Mouse (Mus musculus) forebrain, embryonic 11.5 days (tissue): ENCODE measurements around the gene Lmna. TPM values are rescaled to one million over a fixed set of nuclear protein-coding genes. Genes with fewer than 3 reads are reported as not detected.

Source experiments
- ATAC-seq: fragments of 200-750 bp; cut with Nextera tagmentation; replicated peaks from 2 replicates; pipeline ENCODE4 v1.8.0; 2017; ENCODE audit warnings: moderate TSS enrichment; ENCODE audit not compliant: low FRiP score
- DNase-seq: peaks from one replicate; pipeline ENCODE4 v3.0.0-alpha.2; 2017; ENCODE audit warnings: low spot score
- H3K27ac ChIP-seq: fragments of 300-500 bp; sonication (generic); 2 replicates; pipeline ENCODE4 v1.5.1; 2014; ENCODE audit warnings: low read depth, low read length
- H3K27me3 ChIP-seq: fragments of 300-500 bp; sonication (generic); 2 replicates; pipeline ENCODE4 v1.6.1; 2014; ENCODE audit warnings: mild to moderate bottlenecking, low read length, mixed read lengths; ENCODE audit not compliant: control insufficient read depth, insufficient read depth
- H3K36me3 ChIP-seq: fragments of 300-500 bp; sonication (generic); 2 replicates; pipeline ENCODE4 v1.6.1; 2014; ENCODE audit warnings: mild to moderate bottlenecking, low read length, moderate library complexity, mixed read lengths; ENCODE audit not compliant: control insufficient read depth, insufficient read depth
- H3K4me1 ChIP-seq: fragments of 300-500 bp; sonication (generic); replicated peaks from 2 replicates; pipeline ENCODE4 v1.6.1; 2014; ENCODE audit warnings: low read length, mixed read lengths; ENCODE audit not compliant: control insufficient read depth, insufficient read depth
- H3K4me2 ChIP-seq: fragments of 300-500 bp; sonication (generic); 2 replicates; pipeline ENCODE4 v1.6.1; 2014; ENCODE audit warnings: low read depth, mild to moderate bottlenecking, low read length, moderate library complexity, mixed read lengths; ENCODE audit not compliant: severe bottlenecking
- H3K4me3 ChIP-seq: fragments of 300-500 bp; sonication (generic); 2 replicates; pipeline ENCODE4 v1.5.1; 2014; ENCODE audit warnings: low read depth, low read length
- H3K9ac ChIP-seq: fragments of 300-500 bp; sonication (generic); 2 replicates; pipeline ENCODE4 v1.6.1; 2014; ENCODE audit warnings: low read length
- H3K9me3 ChIP-seq: fragments of 300-500 bp; sonication (generic); 2 replicates; pipeline ENCODE4 v1.6.1; 2016; ENCODE audit warnings: low read length, mixed read lengths; ENCODE audit not compliant: control insufficient read depth
- WGBS: fragments of 180-500 bp; shearing (Covaris S2); extraction: QIAGEN DNeasy Blood & Tissue Kit; methylation state at CpG from one replicate; pipeline ENCODE4 v1.1.7; 2014; 5-methylcytosine and 5-hydroxymethylcytosine counted together
- polyA plus RNA-seq: library from polyadenylated mRNA; unstranded; fragments of >200 nt; fragmentation: Nextera tagmentation; extraction: Ambion mirVana; gene quantifications from 2 replicates; pipeline ENCODE4 v1.2.1, GENCODE M21; 2014

Lmna gene
- polyA plus RNA-seq, 1 experiment from 2014 or later = 19.4 TPM

DNA sequence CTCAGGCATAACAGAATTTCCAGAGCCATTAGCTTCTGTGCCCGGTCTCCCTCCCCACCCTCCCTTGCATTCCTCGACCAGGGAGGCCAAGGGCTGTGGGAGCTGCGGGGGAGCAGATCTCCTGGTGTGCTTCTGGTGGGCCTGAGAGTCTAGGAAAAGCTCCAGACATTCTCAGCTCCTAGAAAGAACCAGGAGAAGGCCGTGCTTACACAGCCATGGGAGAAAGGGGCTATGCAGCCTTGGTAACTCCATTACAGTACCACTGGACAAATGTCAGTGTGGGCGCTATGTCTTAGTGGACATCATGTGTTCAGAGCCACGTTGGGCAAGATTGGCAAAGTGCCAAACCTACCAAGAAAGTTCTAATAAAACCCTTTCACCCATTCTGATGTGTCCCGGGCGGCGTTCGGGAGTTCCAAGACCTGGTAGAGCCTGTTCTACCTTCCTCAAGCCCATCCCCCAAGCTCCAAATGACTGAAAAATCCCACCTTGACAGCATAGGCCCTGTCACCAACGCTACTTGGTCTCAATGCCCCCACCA is 7.7 kb downstream of the Lmna start:
- WGBS = 14% methylated on average over 11 of the region's 11 CpGs
- Histone ChIP-seq H3K36me3 (no peaks in the 10 kb centered on the region), H3K27ac (no peak overlapping the region), H3K27me3 (peaks cover 16% of the 10 kb centered on the region), H3K4me2 (peak overlapping the region; percentile 98), H3K9me3 (no peaks in the 10 kb centered on the region), H3K4me3 (peak overlapping the region; percentile 49), H3K9ac (no peak overlapping the region; the same call in 1 of the 2 replicates), H3K4me1 (peaks cover 8% of the 10 kb centered on the region)
- ATAC-seq = no peak
- DNase-seq = no peak

DNA sequence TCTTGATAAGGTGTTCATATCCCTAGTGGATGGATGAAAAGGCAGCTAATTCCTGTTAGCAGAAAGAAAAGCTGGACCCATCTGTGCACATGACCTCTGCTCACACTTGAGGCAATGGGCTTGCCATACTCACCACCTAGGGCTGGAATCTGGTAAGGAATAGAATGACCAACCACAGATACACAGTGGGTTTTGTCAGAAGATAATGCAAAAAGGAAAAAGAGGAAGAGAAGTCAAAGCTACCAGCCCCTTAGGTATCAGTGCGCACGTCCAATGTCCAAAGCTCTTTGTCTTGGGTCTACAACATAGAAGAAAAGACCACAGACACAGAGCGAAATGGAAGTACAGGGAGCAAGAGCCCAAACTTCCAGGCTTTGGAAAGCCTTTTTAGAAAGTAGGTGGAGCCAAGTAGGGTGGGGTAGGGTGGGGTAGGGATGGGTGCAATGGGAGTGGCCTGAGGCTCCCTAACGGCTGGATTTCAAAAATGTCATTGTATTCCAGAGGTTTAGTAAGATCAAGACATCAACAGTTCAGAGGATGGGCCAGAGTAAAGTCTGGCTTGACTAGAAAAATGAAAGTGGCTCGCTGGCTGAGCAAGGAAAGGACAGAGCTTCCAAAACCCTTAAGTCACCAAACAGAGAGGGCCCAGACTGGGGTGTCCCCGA is 8.3 kb downstream of the Lmna start:
- peaks cover 16% of the 10 kb centered on the region for H3K27me3 ChIP-seq
- H3K9me3 ChIP-seq = no peaks in the 10 kb centered on the region
- peaks cover 8% of the 10 kb centered on the region for H3K4me1 ChIP-seq
- 0 out of 2 replicates have a peak overlapping the region, but pooled peaks have one; percentile 49 for H3K4me3 ChIP-seq
- 53% methylated on average over 6 of the region's 6 CpGs for WGBS
- ATAC-seq = no peak
- no peak overlapping the region; the same call in 1 of the 2 replicates for H3K4me2 ChIP-seq
- no peak overlapping the region for H3K27ac ChIP-seq
- no peaks in the 10 kb centered on the region for H3K36me3 ChIP-seq
- no peak for DNase-seq
- no peak overlapping the region for H3K9ac ChIP-seq

DNA sequence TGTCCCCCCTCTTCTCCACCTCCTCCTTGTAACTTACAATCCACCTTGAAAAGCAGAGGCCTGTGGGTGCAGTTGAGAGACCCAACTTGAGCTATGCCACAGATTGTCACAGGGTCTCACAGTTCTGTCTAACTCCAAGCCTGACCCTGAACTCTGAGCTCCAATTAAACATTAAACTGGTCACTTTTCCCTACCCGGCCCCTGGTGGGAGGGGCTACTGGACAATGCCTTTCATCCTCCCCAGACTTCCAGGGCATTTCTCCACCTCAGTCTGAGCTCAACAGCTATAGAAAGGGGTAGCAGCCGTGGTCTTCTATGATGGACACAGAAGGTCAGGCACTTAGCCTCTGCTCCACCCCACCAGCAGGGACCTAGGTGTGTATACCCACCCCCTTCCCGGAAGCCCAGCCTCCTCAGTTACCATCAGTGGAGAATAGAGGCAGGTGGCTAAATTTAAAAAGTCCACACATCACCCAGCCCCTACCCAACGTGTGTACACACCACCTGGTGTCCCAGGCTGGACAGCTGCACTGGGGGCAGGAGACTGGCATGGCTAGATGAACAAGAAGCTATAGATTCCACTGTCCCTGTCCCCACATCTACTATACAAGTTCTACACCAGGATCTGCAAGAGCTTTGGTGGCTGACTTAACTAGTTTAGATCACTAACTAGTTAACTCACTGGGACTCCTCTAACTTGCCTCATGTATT is 8.9 kb downstream of the Lmna start:
- Histone ChIP-seq H3K9me3 (no peaks in the 10 kb centered on the region), H3K27ac (no peak overlapping the region), H3K4me1 (peaks cover 8% of the 10 kb centered on the region), H3K4me2 (no peak overlapping the region), H3K36me3 (no peaks in the 10 kb centered on the region), H3K4me3 (no peak overlapping the region), H3K27me3 (peaks cover 16% of the 10 kb centered on the region), H3K9ac (no peak overlapping the region)
- DNase-seq = no peak
- no peak for ATAC-seq
- 49% methylated on average over 4 of the region's 4 CpGs for WGBS

DNA sequence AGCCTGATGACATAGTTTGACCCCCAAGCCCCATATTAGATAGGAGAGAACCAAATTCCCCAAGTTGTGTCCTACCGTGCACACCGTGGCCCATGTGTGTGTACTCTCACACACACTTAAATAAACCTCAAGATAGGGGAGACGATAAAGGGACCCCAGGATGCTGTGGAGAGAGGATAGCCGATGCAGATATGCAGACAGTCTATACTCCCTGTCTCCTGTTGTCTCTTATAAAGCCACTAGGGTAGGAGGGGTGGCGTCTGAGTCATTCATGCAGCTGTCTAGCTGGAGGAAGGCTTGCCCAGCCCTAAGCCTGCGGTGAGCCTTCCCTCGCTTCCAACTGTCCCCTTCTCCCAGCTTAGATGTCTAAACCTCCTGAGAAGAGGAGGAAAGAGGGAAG is 9.7 kb downstream of the Lmna start:
- WGBS = 89% methylated on average over 7 of the region's 7 CpGs
- no peak for ATAC-seq
- Histone ChIP-seq H3K27ac (no peak overlapping the region), H3K4me3 (no peak overlapping the region), H3K9ac (no peak overlapping the region), H3K27me3 (peaks cover 16% of the 10 kb centered on the region), H3K36me3 (no peaks in the 10 kb centered on the region), H3K4me1 (peaks cover 8% of the 10 kb centered on the region), H3K9me3 (no peaks in the 10 kb centered on the region), H3K4me2 (no peak overlapping the region)
- DNase-seq = no peak

DNA sequence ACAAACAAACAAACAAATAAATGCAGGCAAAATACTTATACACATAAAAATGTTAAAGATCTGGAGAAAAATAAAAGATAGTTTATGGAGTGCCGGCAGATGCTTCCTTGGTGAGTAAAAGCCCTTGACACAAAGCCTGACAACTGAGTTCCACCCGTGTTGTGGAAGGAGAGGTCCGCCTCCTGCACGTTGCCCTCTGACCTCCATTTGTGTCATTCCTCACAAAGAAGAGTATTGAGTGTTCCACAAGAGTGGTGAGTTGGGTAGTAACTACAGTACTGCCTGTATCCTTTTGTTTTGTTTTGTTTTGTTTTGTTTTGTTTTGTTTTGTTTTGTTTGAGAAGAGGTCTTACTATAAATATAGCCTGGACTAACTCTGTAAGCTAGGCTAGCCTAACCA is 10.2 kb downstream of the Lmna start:
- no peak overlapping the region for H3K4me2 ChIP-seq
- no peaks in the 10 kb centered on the region for H3K9me3 ChIP-seq
- no peak for ATAC-seq
- WGBS = 80% methylated on average over 4 of the region's 4 CpGs
- H3K4me1 ChIP-seq = peaks cover 8% of the 10 kb centered on the region
- no peak overlapping the region for H3K9ac ChIP-seq
- no peak overlapping the region for H3K4me3 ChIP-seq
- peaks cover 16% of the 10 kb centered on the region for H3K27me3 ChIP-seq
- DNase-seq = no peak
- H3K36me3 ChIP-seq = no peaks in the 10 kb centered on the region
- no peak overlapping the region for H3K27ac ChIP-seq

DNA sequence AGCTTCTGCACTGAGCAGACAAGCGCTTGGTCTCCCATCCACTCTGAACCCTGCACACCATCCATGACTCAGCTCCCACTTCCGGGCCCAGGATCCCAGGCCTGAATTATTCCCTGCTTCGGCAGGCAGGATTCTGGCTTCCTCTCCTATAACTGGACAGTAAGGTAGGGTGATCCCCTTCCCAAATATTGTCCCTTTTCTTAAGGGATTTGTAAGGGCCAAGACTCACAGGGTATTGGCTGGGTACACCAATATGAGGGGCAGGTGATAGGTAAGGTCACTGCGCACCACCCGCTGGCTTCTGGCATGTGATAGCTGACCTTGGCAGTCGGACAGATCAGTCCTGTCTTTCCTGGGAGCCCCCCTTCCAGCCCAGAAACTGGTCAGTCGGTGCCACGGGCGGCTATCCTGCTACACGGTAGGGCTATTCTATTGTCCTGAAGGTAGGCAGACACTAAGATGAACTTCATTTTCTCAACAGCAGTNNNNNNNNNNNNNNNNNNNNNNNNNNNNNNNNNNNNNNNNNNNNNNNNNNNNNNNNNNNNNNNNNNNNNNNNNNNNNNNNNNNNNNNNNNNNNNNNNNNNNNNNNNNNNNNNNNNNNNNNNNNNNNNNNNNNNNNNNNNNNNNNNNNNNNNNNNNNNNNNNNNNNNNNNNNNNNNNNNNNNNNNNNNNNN is 13.9 kb downstream of the Lmna start:
- H3K9ac ChIP-seq = no peak overlapping the region
- no peak overlapping the region for H3K4me2 ChIP-seq
- H3K27ac ChIP-seq = no peak overlapping the region
- no peak for ATAC-seq
- H3K36me3 ChIP-seq = no peaks in the 10 kb centered on the region
- no peak overlapping the region for H3K4me3 ChIP-seq
- no peaks in the 10 kb centered on the region for H3K9me3 ChIP-seq
- 89% methylated on average over 10 of the region's 10 CpGs for WGBS
- no peak for DNase-seq
- no peaks in the 10 kb centered on the region for H3K27me3 ChIP-seq
- H3K4me1 ChIP-seq = peaks cover 9% of the 10 kb centered on the region

DNA sequence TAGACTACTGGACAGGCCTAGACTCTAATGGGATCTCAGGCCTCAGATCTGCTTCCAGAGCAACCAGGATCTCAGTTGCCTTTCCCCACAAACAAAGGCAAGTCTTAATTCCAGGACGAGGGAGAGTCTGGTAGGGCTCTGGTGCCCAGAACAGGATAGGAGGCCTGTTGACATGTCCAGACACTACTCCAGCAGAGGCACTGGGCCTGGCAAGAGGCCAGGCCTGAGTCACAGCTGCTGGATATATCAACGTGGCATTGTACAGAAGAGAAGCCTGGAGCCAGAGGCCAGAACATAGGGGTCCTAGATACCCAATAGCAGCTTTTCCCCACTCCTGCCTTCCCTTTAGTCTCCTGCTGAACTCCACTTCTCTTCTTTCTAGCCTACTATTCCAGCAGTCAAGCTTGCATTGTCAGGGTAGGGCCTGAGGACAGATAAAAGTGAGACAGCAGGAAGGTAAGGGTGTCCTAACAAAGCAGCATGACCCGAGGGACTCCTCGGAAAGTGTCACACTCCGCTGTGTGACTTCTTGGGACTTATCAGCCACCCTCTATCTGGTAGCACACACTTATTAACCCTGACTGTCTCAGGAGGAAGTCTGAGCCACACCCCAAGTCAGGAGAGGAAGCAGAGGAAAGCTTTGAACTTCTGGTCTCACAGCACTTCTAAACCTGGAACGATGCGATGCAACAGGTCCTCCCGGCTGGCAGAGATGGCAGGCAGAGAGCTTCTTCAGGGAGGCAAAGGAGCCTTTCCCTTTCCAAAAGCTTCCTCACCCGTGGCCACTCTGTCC is 14.7 kb downstream of the Lmna start:
- ATAC-seq (no peak), DNase-seq (no peak)
- no peaks in the 10 kb centered on the region for H3K27me3 ChIP-seq
- WGBS = 75% methylated on average over 9 of the region's 9 CpGs
- peaks cover 9% of the 10 kb centered on the region for H3K4me1 ChIP-seq
- H3K36me3 ChIP-seq = no peaks in the 10 kb centered on the region
- H3K9ac ChIP-seq = no peak overlapping the region
- no peaks in the 10 kb centered on the region for H3K9me3 ChIP-seq
- no peak overlapping the region for H3K4me3 ChIP-seq
- no peak overlapping the region for H3K4me2 ChIP-seq
- no peak overlapping the region for H3K27ac ChIP-seq
